ENCODE assay signal across 13 mouse cellular contexts in genomic region chr4:134588951-134589350, GRCm38 (mm10). TPM values are rescaled to one million over a fixed set of nuclear protein-coding genes. Genes with fewer than 3 reads are reported as not detected.
DNase-seq lines count a peak whose midpoint lies in the region; ATAC-seq and TF ChIP-seq lines count a peak whose summit lies in the region.
"Had no signal": no experiment of that assay in that cellular context is flagged by ENCODE, and none has a peak within 500 bp of the region (broad histone marks: within the 10 kb centered on the region; RNA-seq: fewer than 3 reads in every experiment).

No protein-coding gene starts in this region.

- no peak overlapping the region for H3K4me2 ChIP-seq in stomach, postnatal 0 days (replicated peaks; ENCODE audit: low read depth)
- no peak overlapping the region for H3K4me2 ChIP-seq in hindbrain, postnatal 0 days (ENCODE audit: low read depth, low read length)

- 44% methylated on average over 5 of the region's 5 CpGs for WGBS in lung, adult 2 months
- 36% methylated on average over 5 of the region's 5 CpGs for WGBS in bone marrow, adult 2 months
- 65% methylated on average over 5 of the region's 5 CpGs for WGBS in stomach, postnatal 0 days
- WGBS in hindbrain, postnatal 0 days, result 62% methylated on average over 5 of the region's 5 CpGs

- TF ChIP-seq CTCF in lung, adult 2 months (IDR thresholded peaks at IDR 0.05; ENCODE audit: insufficient read depth, low read length), result no peak
- no peak for TF ChIP-seq CTCF in bone marrow, adult 2 months (IDR thresholded peaks at IDR 0.05; ENCODE audit: control insufficient read depth, insufficient read depth, low read length)
- no peak for TF ChIP-seq CTCF in stomach, postnatal 0 days (IDR thresholded peaks at IDR 0.05; ENCODE audit: low read depth)
- no peak for TF ChIP-seq CTCF in hindbrain, postnatal 0 days (IDR thresholded peaks at IDR 0.05; ENCODE audit: low read depth)

- peaks cover 4% of the 10 kb centered on the region; the same call in 1 of the 2 replicates for H3K4me1 ChIP-seq in lung, adult 2 months (ENCODE audit: control insufficient read depth, insufficient read depth, low read length)
- peaks cover 9% of the 10 kb centered on the region for H3K4me1 ChIP-seq in bone marrow, adult 2 months (ENCODE audit: control insufficient read depth, insufficient read depth, low read length)
- H3K4me1 ChIP-seq in stomach, postnatal 0 days (replicated peaks; ENCODE audit: control insufficient read depth, insufficient read depth), result no peaks in the 10 kb centered on the region
- H3K4me1 ChIP-seq in hindbrain, postnatal 0 days (ENCODE audit: insufficient read depth, low read length), result peaks cover 14% of the 10 kb centered on the region

- no peak overlapping the region for H3K4me3 ChIP-seq in lung, adult 2 months (replicated peaks; ENCODE audit: extremely low read depth, low read depth, low read length)
- no peak overlapping the region for H3K4me3 ChIP-seq in bone marrow, adult 2 months (replicated peaks; ENCODE audit: control insufficient read depth, low read depth, low read length)
- H3K4me3 ChIP-seq in stomach, postnatal 0 days (ENCODE audit: low read depth, low read length), result no peak overlapping the region
- H3K4me3 ChIP-seq in hindbrain, postnatal 0 days (ENCODE audit: low read length), result no peak overlapping the region
- H3K4me3 ChIP-seq: megakaryocyte, embryonic 14.5 days had no signal

- DNase-seq in lung, adult 18-20 months, result peak; percentile 38 to 50
- no peak for DNase-seq in lung, adult 2 months
- DNase-seq in lung, postnatal 10 days, result peak; percentile 46
- DNase-seq in stomach, postnatal 0 days (ENCODE audit: low spot score), result no peak
- DNase-seq in hindbrain, postnatal 0 days (ENCODE audit: low spot score), result no peak
- no peak for DNase-seq in thymus, postnatal 0 days (ENCODE audit: low spot score)
- DNase-seq: gastrocnemius, postnatal 25 days; heart, postnatal 10 days had no signal

- peak overlapping the region; percentile 25 for H3K27ac ChIP-seq in bone marrow, adult 2 months (ENCODE audit: control insufficient read depth, insufficient read depth, low read depth, low read length, poor library complexity)
- H3K27ac ChIP-seq in stomach, postnatal 0 days (replicated peaks), result no peak overlapping the region
- H3K27ac ChIP-seq in hindbrain, postnatal 0 days, result no peak overlapping the region
- H3K27ac ChIP-seq: kidney, postnatal 0 days had no signal

- no peak overlapping the region for H3K9ac ChIP-seq in stomach, postnatal 0 days (ENCODE audit: low read length)
- no peak overlapping the region for H3K9ac ChIP-seq in hindbrain, postnatal 0 days (replicated peaks; ENCODE audit: low read length)

- TF ChIP-seq EP300 in stomach, postnatal 0 days (optimal IDR thresholded peaks at IDR 0.05), result no peak

- H3K36me3 ChIP-seq in stomach, postnatal 0 days (ENCODE audit: control insufficient read depth, insufficient read depth, low read length), result no peaks in the 10 kb centered on the region
- H3K36me3 ChIP-seq in hindbrain, postnatal 0 days (ENCODE audit: insufficient read depth, low read length), result no peaks in the 10 kb centered on the region

- no peaks in the 10 kb centered on the region for H3K9me3 ChIP-seq in stomach, postnatal 0 days (ENCODE audit: control insufficient read depth, low read length)
- no peaks in the 10 kb centered on the region for H3K9me3 ChIP-seq in hindbrain, postnatal 0 days (ENCODE audit: low read length)

- TF ChIP-seq POLR2A in lung, adult 2 months (IDR thresholded peaks at IDR 0.05; ENCODE audit: borderline replicate concordance, extremely low read depth, low read depth, low read length), result no peak
- no peak for TF ChIP-seq POLR2A in bone marrow, adult 2 months (IDR thresholded peaks at IDR 0.05; ENCODE audit: borderline replicate concordance, control insufficient read depth, low read depth, low read length)

- ATAC-seq in neutrophil, adult 5-6 weeks (ENCODE audit: extremely low read depth, insufficient number of reproducible peaks, low FRiP score, poor library complexity, severe bottlenecking), result peak; percentile 82
- ATAC-seq in stomach, postnatal 0 days (ENCODE audit: low FRiP score, low TSS enrichment), result no peak
- no peak for ATAC-seq in hindbrain, postnatal 0 days
- ATAC-seq: inflammation-experienced regulatory T-cells, adult 6 months had no signal

- no peaks in the 10 kb centered on the region for H3K27me3 ChIP-seq in stomach, postnatal 0 days (ENCODE audit: control insufficient read depth, insufficient read depth, low read length)
- H3K27me3 ChIP-seq in hindbrain, postnatal 0 days (ENCODE audit: insufficient read depth, low read length), result no peaks in the 10 kb centered on the region

RNA-seq across cellular contexts. Expression of gene Selenon, which starts 37.0 kb away (rescaled TPM):
- 36.2 and 42.2 TPM in 2 replicates for polyA plus RNA-seq in lung, adult 2 months (2012; rRNA removed)
- 7.1 and 8.4 TPM in 2 replicates for polyA plus RNA-seq in bone marrow, adult 2 months (2011; ENCODE audit: insufficient read depth, insufficient read length, low replicate concordance, missing spikeins)
- 44.2 and 44.3 TPM in 2 replicates for total RNA-seq in neutrophil, adult 5-6 weeks (2017)
- polyA plus RNA-seq in stomach, postnatal 0 days (2015; fragmentation: Nextera tagmentation; extraction: Ambion mirVana), result 8.6 and 12.1 TPM in 2 replicates
- total RNA-seq in hindbrain, postnatal 0 days (2014; rRNA removed), result 30.4 and 32.7 TPM in 2 replicates
- 10.0 and 11.3 TPM in 2 replicates for polyA plus RNA-seq in hindbrain, postnatal 0 days (2015; fragmentation: Nextera tagmentation; extraction: Ambion mirVana)
- polyA plus RNA-seq in thymus, postnatal 0 days (2015; fragmentation: Nextera tagmentation; extraction: Ambion mirVana), result 4.8 and 6.8 TPM in 2 replicates

RNA-seq across cellular contexts. Expression of gene Mtfr1l, which starts 53.8 kb away (rescaled TPM):
- 115 and 169 TPM in 2 replicates for polyA plus RNA-seq in lung, adult 2 months (2012; rRNA removed)
- polyA plus RNA-seq in bone marrow, adult 2 months (2011; ENCODE audit: insufficient read depth, insufficient read length, low replicate concordance, missing spikeins), result 35.3 and 57.2 TPM in 2 replicates
- 37.7 and 39.2 TPM in 2 replicates for total RNA-seq in neutrophil, adult 5-6 weeks (2017)
- 64.7 and 70.3 TPM in 2 replicates for polyA plus RNA-seq in stomach, postnatal 0 days (2015; fragmentation: Nextera tagmentation; extraction: Ambion mirVana)
- 133 and 146 TPM in 2 replicates for total RNA-seq in hindbrain, postnatal 0 days (2014; rRNA removed)
- 177 and 182 TPM in 2 replicates for polyA plus RNA-seq in hindbrain, postnatal 0 days (2015; fragmentation: Nextera tagmentation; extraction: Ambion mirVana)
- polyA plus RNA-seq in thymus, postnatal 0 days (2015; fragmentation: Nextera tagmentation; extraction: Ambion mirVana), result 98.6 and 104 TPM in 2 replicates

Comparison
In these comparisons a context has a peak if more than half of its experiments do, and no peak if none do; other contexts are left out.
1. DNase-seq: peak in lung, adult 18-20 months (2 of 2) and lung, postnatal 10 days (single experiment); none in lung, adult 2 months (single experiment), stomach, postnatal 0 days (single experiment), hindbrain, postnatal 0 days (single experiment) and thymus, postnatal 0 days (single experiment).